Mouse (Mus musculus) ovary, adult 18-20 months (tissue): ENCODE measurements around the gene Plpp7.
A peak's percentile ranks its signal among the peaks of the same experiment; 100 is the strongest.

ENCODE experiments used
- DNase-seq: peaks from one replicate; pipeline ENCODE4 v3.0.0; 2022; ENCODE audit warnings: low spot score, mixed read lengths

The Plpp7 gene

GRCm38 (mm10) chr2:32102944-32103343 lies 7.6 kb downstream of the Plpp7 start:
- no peak for DNase-seq

- DNase-seq, result no peak
Measured at GRCm38 (mm10) chr2:32103557-32103956, 8.2 kb downstream of the Plpp7 start.

DNA sequence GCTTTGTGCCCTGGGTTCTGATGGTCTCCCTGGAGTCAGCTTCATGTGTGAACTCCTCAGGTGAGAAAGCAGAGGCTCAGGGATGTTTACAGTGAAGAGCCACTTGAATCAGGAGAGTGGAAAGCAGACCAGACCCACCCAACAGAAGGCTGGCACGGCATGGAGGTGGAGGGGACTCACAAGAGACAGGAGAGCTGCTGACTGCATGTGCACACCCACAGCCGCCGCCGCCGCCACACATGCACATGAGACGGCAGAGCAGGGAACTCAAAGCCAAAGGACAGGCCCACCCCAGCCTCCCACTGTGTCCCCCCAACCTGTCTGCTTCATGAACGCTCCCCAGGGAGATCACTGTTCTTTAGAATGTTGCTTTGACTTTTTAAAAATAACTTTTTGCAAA lies 8.8 kb downstream of the Plpp7 start:
- no peak for DNase-seq

- DNase-seq, result no peak
Measured at GRCm38 (mm10) chr2:32105117-32105913, 10.0 kb downstream of the Plpp7 start.

DNA sequence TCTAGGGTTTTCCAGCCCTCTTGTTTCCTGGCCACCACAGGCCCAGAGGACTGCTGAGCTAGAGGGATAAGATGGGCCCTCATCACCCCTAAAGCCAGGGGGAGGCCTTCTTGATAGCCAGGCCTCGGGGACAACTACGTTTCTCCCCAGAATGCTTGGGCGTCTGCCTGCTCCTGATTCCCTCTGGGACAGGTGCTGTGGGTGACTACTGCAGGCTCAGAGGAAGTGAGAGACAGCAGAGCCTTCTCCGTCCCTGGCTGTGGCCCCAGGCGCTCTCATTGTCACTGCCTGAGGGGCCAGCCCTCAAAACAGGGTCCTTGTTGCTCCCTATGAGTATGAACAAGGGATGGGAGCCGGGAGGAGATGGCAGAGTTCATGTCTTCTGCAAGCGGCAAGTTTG lies 10.6 kb downstream of the Plpp7 start:
- DNase-seq, result no peak

DNA sequence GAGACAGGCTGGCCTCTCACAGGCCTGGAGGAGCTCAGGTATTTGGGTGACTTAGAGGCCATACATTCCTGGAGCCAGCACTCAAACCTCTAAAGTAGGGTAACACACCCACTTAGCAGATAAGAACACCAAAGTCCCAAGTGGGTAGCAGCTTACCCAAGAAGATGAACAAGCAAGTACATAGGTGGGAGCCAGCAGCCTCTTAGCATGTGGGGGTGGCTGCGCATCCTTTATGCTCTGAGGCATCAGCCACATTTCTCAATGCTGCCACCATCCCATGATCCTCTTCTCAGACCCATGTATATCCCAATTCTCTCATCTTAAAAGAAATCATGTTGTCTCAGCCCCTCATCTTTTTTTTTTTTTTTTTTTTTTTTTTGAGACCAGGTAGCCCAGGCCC lies 15.9 kb downstream of the Plpp7 start:
- no peak for DNase-seq

GRCm38 (mm10) chr2:32112548-32112947 lies 17.2 kb downstream of the Plpp7 start:
- DNase-seq, result no peak

- no peak for DNase-seq
Measured at GRCm38 (mm10) chr2:32115851-32116268, 20.5 kb downstream of the Plpp7 start.

DNA sequence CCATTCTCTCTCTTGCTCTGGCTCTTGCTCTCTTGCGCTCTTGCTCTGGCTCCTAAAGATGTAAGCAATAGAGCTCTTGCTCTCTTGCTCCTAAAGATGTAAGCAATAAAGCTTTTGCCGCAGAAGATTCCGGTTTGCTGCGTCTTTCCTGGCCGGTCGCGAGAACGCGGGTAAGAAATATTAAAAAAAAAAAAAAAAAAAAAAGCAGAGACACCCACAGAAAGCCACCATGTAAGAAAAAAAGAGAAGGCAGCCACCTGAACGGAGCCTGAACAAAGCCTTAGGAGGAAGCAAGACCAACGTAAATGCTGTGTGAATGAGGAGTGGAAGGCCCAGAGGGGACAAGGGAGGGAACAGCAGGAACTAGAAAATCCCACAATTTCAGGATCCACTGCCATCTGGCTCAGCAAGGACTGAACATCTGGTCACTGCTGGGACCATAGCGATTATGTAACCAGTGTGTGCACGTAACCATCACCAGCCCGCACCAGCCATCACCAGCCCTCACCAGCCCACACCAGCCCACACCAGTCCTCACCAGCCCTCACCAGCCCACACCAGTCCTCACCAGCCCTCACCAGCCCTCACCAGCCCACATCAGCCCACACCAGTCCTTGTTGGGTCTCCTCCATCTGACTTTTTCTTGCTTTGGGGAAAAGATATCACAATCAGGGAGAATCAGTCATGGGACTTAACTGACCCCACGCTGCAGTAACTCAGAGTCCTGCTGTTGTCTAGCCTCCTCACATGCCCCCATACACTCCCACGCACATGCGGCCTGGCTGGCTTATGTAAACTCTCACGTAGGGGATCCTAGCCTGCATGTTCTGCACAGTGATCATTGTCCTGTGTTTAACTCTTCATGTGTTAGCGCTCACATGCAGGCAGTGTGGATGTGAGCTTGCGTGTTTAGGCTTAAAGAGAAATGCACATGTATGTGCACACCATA lies 24.7 kb downstream of the Plpp7 start:
- no peak for DNase-seq

- DNase-seq, result no peak
Measured at GRCm38 (mm10) chr2:32121150-32121549, 25.8 kb downstream of the Plpp7 start.

- no peak for DNase-seq
Measured at GRCm38 (mm10) chr2:32121785-32122184, 26.5 kb downstream of the Plpp7 start.

DNA sequence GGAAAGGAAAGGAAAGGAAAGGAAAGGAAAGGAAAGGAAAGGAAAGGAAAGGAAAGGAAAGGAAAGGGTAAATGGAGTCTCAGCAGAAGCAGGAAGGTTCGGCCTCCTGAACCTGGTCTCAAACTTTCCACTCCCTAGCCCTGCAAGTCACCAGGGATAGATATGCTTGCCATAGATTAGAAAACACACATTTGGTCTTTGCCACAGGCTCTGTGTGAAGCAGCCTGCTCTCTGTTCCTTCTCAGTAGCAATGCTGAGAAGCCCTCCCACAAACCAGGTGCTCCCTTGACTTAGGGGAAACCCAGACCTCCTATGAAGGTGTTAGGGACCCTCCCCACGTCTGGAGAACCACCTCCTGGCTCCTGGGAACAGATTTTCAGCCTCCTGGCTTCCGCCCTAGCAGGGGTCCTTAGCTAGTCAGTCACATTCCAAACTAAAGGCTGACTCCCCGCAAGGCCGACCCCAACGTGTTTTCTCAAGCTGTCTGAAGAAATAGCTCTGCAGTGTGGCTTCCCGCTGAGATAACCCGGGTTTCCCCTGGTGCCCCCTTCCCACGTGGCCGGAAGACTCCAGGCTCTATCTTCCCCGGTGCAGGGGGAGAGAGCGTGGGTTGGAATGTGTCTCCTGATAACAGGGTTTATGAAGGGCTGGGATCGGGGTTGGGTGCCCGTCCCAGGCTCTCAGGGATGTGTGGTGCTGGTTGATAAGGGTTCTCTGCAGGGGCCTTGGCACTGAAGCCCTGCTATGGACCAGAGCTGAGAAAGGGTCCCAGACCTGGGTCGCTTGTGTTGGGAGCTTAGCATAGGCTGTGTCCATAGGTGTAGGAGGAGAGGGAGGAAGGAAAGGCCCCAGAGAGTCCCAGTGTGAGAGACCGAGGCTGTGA lies 32.6 kb downstream of the Plpp7 start:
- peak; percentile 63 for DNase-seq

DNA sequence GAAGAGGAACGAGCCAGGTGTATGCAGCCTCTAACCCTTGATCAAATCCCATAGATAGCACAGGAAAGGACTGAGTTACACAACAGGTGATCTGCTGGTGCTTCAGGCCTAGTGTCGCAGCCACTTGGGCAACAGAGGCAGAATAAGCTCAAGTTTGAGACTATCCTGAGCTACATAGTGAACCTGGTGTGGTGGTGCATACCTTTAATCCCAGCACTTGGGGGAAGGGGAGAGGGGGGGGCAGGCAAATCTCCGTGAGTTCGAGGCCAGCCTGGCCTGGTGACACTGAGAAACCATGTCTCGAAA lies 33.2 kb downstream of the Plpp7 start:
- no peak for DNase-seq

DNA sequence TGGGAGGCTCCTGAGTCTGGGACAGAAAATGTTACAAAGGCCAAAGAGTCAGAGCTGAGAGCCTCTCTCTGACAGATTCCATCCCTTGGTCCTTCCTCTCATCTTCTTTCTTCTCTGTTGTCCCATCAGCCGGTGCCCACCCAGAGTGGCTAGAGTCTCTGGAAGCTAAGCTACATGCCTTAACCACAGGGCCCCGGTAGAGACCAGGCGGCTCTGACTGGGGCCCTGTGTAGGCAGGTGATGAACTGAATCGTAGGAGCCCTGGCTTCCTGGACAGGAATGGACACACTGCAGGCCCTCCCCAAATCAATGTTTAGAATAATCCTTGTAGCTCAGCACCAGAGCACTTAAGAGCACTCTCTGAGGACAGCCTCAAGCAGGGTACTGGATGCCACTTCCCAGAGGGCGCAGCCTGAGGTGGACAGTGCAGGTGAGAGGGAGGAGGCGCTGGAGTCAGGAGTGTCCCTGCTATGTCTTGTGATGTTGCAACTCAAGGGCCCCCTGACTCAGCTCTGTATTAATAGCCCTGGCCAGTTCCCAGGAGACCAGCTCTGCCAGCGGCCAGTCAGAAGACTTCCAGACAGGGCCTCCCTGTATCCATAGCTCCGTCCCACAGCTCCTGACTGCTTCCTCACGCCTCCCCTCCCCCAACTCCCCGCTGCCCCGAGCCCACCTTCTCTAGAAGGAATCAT lies 34.2 kb downstream of the Plpp7 start:
- DNase-seq, result no peak

GRCm38 (mm10) chr2:32130435-32130834 lies 35.1 kb downstream of the Plpp7 start:
- DNase-seq, result peak; percentile 40

DNA sequence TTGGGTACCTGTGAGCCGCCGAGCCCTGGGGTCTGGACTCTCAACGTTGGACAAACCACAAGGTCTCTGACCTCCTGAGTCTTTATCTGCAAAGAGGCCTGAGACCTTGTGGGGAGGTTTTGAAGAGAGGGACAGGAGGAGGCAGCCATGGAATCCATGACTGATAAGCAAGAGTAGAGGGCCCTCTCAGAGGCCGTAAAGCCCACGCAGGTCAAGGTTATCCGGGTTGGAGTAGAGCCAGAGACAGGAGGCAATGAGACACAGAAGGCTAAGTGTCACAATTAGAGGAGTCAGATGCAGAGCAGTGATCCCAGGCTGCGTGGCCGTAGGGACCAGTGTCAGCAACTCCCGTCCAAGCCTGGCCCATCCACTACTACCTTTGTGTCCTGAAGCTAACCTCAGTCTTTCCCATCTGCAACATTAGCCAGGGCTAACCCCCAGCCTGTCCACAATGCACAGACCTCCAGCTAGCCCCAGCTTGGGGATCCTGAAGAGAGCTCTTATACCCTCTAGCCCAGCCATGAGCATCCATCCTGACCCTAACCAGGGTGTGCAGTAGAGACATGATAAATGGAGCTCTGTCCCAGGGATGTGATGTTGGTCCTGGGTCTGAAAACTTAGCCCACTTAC lies 36.0 kb downstream of the Plpp7 start:
- DNase-seq, result peak; percentile 33

- no peak for DNase-seq
Measured at GRCm38 (mm10) chr2:32131866-32132566, 36.7 kb downstream of the Plpp7 start.

GRCm38 (mm10) chr2:32132567-32132992 lies 37.3 kb downstream of the Plpp7 start:
- DNase-seq, result peak; percentile 56

DNA sequence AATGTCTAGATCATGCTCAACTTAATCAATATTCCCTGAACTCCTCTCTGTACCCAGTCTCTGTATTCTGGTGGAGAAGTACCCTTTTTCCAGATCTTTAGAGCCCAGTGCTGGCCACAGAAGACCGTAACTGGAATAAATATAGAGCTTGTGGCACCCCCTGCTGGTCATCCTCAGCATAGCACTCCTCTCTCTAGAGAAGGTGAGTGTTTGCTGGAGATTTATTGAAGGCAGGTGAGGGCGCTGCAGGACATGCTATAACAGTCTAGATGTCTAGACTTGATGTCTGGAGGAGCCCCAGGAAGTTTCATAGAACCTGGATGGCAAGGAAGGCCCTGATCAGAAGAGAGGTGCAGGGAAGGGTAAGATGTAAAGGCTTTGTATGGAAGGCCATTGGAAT lies 38.7 kb downstream of the Plpp7 start:
- DNase-seq, result peak; percentile 62

- DNase-seq, result peak; percentile 97
Measured at GRCm38 (mm10) chr2:32137667-32138266, 42.4 kb downstream of the Plpp7 start.
